In the genomic region with DNA sequence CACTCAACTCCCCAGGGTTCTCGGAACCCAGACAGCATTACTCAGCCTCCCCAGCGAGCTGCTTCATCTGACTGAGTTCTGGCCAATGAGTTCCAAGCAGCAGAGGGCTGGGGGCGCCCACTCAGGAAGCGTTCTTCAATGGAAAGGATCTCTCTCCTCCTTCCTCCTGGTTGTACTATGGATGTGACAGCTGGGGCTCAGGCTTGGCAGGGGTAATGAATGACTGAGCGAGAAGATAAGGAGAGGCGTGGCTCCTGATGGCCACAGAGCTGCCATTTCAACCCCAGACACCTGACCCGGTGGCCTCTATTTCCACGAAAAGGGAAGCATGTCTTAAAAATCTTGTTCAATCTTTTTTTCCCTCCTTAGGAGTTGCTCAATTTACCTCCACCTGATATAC, we compare ENCODE assay signal across 19 mouse cellular contexts. TPM values are rescaled to one million over a fixed set of nuclear protein-coding genes. Genes with fewer than 3 reads are reported as not detected.
DNase-seq lines count a peak whose midpoint lies in the region; ATAC-seq and TF ChIP-seq lines count a peak whose summit lies in the region.
"Had no signal": no experiment of that assay in that cellular context is flagged by ENCODE, and none has a peak within 500 bp of the region (broad histone marks: within the 10 kb centered on the region; RNA-seq: fewer than 3 reads in every experiment).

No protein-coding gene starts in this region.

- TF ChIP-seq EP300 in heart, adult 2 months (IDR thresholded peaks at IDR 0.05; ENCODE audit: insufficient read depth, low read depth, low read length) = no peak
- no peak for TF ChIP-seq EP300 in stomach, postnatal 0 days (optimal IDR thresholded peaks at IDR 0.05)

- no peaks in the 10 kb centered on the region for H3K79me2 ChIP-seq in heart, adult 2 months (replicated peaks; ENCODE audit: control insufficient read depth, insufficient read depth, low read length)

- TF ChIP-seq CTCF in heart, adult 2 months (IDR thresholded peaks at IDR 0.05) = no peak
- no peak for TF ChIP-seq CTCF in stomach, postnatal 0 days (IDR thresholded peaks at IDR 0.05; ENCODE audit: low read depth)

- ATAC-seq in heart, embryonic 11.5 days (replicated peaks; ENCODE audit: insufficient number of reproducible peaks, low FRiP score, low TSS enrichment) = no peak
- ATAC-seq in kidney, embryonic 16.5 days (ENCODE audit: low FRiP score, low TSS enrichment) = no peak
- peak; percentile 41; the same call in 1 of the 2 replicates for ATAC-seq in liver, embryonic 13.5 days (ENCODE audit: low read depth)
- ATAC-seq in stomach, postnatal 0 days (ENCODE audit: low FRiP score, low TSS enrichment) = no peak
- ATAC-seq: forebrain, embryonic 15.5 days had no signal

- H3K9ac ChIP-seq in heart, embryonic 11.5 days (ENCODE audit: low read depth, low read length) = no peak overlapping the region
- no peak overlapping the region for H3K9ac ChIP-seq in heart, adult 2 months (ENCODE audit: low read depth, low read length)
- no peak overlapping the region for H3K9ac ChIP-seq in kidney, embryonic 16.5 days (replicated peaks; ENCODE audit: low read length)
- peak overlapping the region; percentile 15; the same call in 1 of the 2 replicates for H3K9ac ChIP-seq in liver, embryonic 13.5 days
- no peak overlapping the region for H3K9ac ChIP-seq in stomach, postnatal 0 days (ENCODE audit: low read length)
- H3K9ac ChIP-seq: forebrain, embryonic 15.5 days; hindbrain, embryonic 12.5 days; lung, embryonic 14.5 days; neural tube, embryonic 12.5 days had no signal

- 39% methylated on average over 8 of the region's 8 CpGs for WGBS in heart, embryonic 11.5 days (ENCODE audit: insufficient replicate concordance)
- WGBS in heart, adult 2 months = 23% methylated on average over 8 of the region's 8 CpGs
- WGBS in kidney, embryonic 16.5 days = 56% methylated on average over 8 of the region's 8 CpGs
- 14% methylated on average over 8 of the region's 8 CpGs for WGBS in liver, embryonic 13.5 days (ENCODE audit: insufficient replicate concordance)
- 54% methylated on average over 8 of the region's 8 CpGs for WGBS in stomach, postnatal 0 days

- H3K4me3 ChIP-seq in heart, embryonic 11.5 days (ENCODE audit: low read depth, low read length) = no peak overlapping the region
- no peak overlapping the region for H3K4me3 ChIP-seq in heart, adult 2 months
- no peak overlapping the region for H3K4me3 ChIP-seq in kidney, embryonic 16.5 days (ENCODE audit: low read length)
- H3K4me3 ChIP-seq in liver, embryonic 13.5 days (replicated peaks) = peak overlapping the region; percentile 16; the same call in 1 of the 2 replicates
- no peak overlapping the region for H3K4me3 ChIP-seq in stomach, postnatal 0 days (ENCODE audit: low read depth, low read length)
- H3K4me3 ChIP-seq: embryonic facial prominence, embryonic 10.5 days; forebrain, embryonic 15.5 days; hindbrain, embryonic 12.5 days; layer of hippocampus, adult 2 months; neural tube, embryonic 12.5 days had no signal

- H3K9me3 ChIP-seq in heart, embryonic 11.5 days (replicated peaks; ENCODE audit: control insufficient read depth, low read length) = no peaks in the 10 kb centered on the region
- no peaks in the 10 kb centered on the region for H3K9me3 ChIP-seq in kidney, embryonic 16.5 days (ENCODE audit: low read length)
- no peaks in the 10 kb centered on the region for H3K9me3 ChIP-seq in liver, embryonic 13.5 days (replicated peaks)
- H3K9me3 ChIP-seq in stomach, postnatal 0 days (ENCODE audit: control insufficient read depth, low read length) = no peaks in the 10 kb centered on the region
- H3K9me3 ChIP-seq: embryonic facial prominence, embryonic 10.5 days; forebrain, embryonic 15.5 days; hindbrain, embryonic 12.5 days; neural tube, embryonic 12.5 days had no signal

- DNase-seq in heart, adult 2 months = no peak
- no peak for DNase-seq in kidney, adult 8-10 months
- DNase-seq in liver, embryonic 13.5 days = no peak
- no peak for DNase-seq in stomach, postnatal 0 days (ENCODE audit: low spot score)
- DNase-seq in gastrocnemius, postnatal 14 days = no peak
- no peak for DNase-seq in left cerebral cortex, postnatal 14 days (ENCODE audit: low spot score in 2 of 2)
- DNase-seq: adrenal gland, postnatal 10 days; lung, embryonic 14.5 days; lung, postnatal 4 days; thymus, postnatal 4 days had no signal

- 0 out of 2 replicates have a peak overlapping the region, but pooled peaks have one; percentile 11 for H3K4me2 ChIP-seq in heart, embryonic 11.5 days
- H3K4me2 ChIP-seq in kidney, embryonic 16.5 days (replicated peaks; ENCODE audit: low read depth, low read length) = no peak overlapping the region
- H3K4me2 ChIP-seq in liver, embryonic 13.5 days = peak overlapping the region; percentile 39
- no peak overlapping the region for H3K4me2 ChIP-seq in stomach, postnatal 0 days (replicated peaks; ENCODE audit: low read depth)
- H3K4me2 ChIP-seq: forebrain, embryonic 15.5 days; hindbrain, embryonic 12.5 days; lung, embryonic 14.5 days; midbrain, embryonic 11.5 days; neural tube, embryonic 12.5 days had no signal

- peaks cover 30% of the 10 kb centered on the region for H3K4me1 ChIP-seq in heart, embryonic 11.5 days (ENCODE audit: control insufficient read depth, insufficient read depth, low read length)
- no peaks in the 10 kb centered on the region for H3K4me1 ChIP-seq in heart, adult 2 months (ENCODE audit: control insufficient read depth, insufficient read depth, low read length)
- H3K4me1 ChIP-seq in kidney, embryonic 16.5 days (ENCODE audit: insufficient read depth, low read length) = peaks cover 64% of the 10 kb centered on the region
- H3K4me1 ChIP-seq in liver, embryonic 13.5 days (replicated peaks) = peaks cover 76% of the 10 kb centered on the region
- peaks cover 9% of the 10 kb centered on the region; the same call in 1 of the 2 replicates for H3K4me1 ChIP-seq in stomach, postnatal 0 days (replicated peaks; ENCODE audit: control insufficient read depth, insufficient read depth)
- H3K4me1 ChIP-seq: forebrain, embryonic 15.5 days had no signal

- TF ChIP-seq POLR2A in heart, adult 2 months (IDR thresholded peaks at IDR 0.05; ENCODE audit: insufficient read depth, low read depth, low read length) = no peak

- intact Hi-C loops in heart, adult 2 months (cut with DNase I) = no loop called here
- intact Hi-C loops in gastrocnemius, postnatal 14 days (cut with DNase I; ENCODE audit: low total_unique reads) = no loop called here
- intact Hi-C loops in left cerebral cortex, postnatal 14 days (cut with DNase I) = no loop called here

- H3K36me3 ChIP-seq in heart, embryonic 11.5 days (ENCODE audit: control insufficient read depth, insufficient read depth, low read length) = no peaks in the 10 kb centered on the region
- no peaks in the 10 kb centered on the region for H3K36me3 ChIP-seq in heart, adult 2 months (ENCODE audit: control insufficient read depth, insufficient read depth, low read length)
- H3K36me3 ChIP-seq in kidney, embryonic 16.5 days (ENCODE audit: insufficient read depth, low read length) = no peaks in the 10 kb centered on the region
- no peaks in the 10 kb centered on the region for H3K36me3 ChIP-seq in liver, embryonic 13.5 days
- H3K36me3 ChIP-seq in stomach, postnatal 0 days (ENCODE audit: control insufficient read depth, insufficient read depth, low read length) = no peaks in the 10 kb centered on the region
- H3K36me3 ChIP-seq: embryonic facial prominence, embryonic 10.5 days; forebrain, embryonic 15.5 days; hindbrain, embryonic 12.5 days; neural tube, embryonic 12.5 days had no signal

- no peaks in the 10 kb centered on the region for H3K27me3 ChIP-seq in heart, embryonic 11.5 days (ENCODE audit: control insufficient read depth, insufficient read depth, low read length)
- H3K27me3 ChIP-seq in heart, adult 2 months (ENCODE audit: control insufficient read depth, insufficient read depth, low read length) = no peaks in the 10 kb centered on the region
- no peaks in the 10 kb centered on the region for H3K27me3 ChIP-seq in kidney, embryonic 16.5 days (ENCODE audit: insufficient read depth, low read length)
- peaks cover 18% of the 10 kb centered on the region for H3K27me3 ChIP-seq in liver, embryonic 13.5 days
- H3K27me3 ChIP-seq in stomach, postnatal 0 days (ENCODE audit: control insufficient read depth, insufficient read depth, low read length) = no peaks in the 10 kb centered on the region
- H3K27me3 ChIP-seq: forebrain, embryonic 15.5 days; hindbrain, embryonic 12.5 days; neural tube, embryonic 12.5 days had no signal

- H3K27ac ChIP-seq in heart, embryonic 11.5 days (ENCODE audit: low read depth, low read length) = no peak overlapping the region
- no peak overlapping the region for H3K27ac ChIP-seq in heart, adult 2 months
- 0 out of 2 replicates have a peak overlapping the region, but pooled peaks have one; percentile 85 for H3K27ac ChIP-seq in kidney, embryonic 16.5 days (ENCODE audit: low read length)
- H3K27ac ChIP-seq in liver, embryonic 13.5 days = 0 out of 2 replicates have a peak overlapping the region, but pooled peaks have one; percentile 5
- H3K27ac ChIP-seq in stomach, postnatal 0 days (replicated peaks) = 0 out of 2 replicates have a peak overlapping the region, but pooled peaks have one; percentile 30
- H3K27ac ChIP-seq: embryonic facial prominence, embryonic 10.5 days; forebrain, embryonic 15.5 days; hindbrain, embryonic 12.5 days; layer of hippocampus, adult 2 months; neural tube, embryonic 12.5 days had no signal

RNA-seq across cellular contexts. Expression of gene Fhad1, which starts 33.5 kb away (rescaled TPM):
- 3.8 and 7.1 TPM in 2 replicates for polyA plus RNA-seq in heart, embryonic 11.5 days (2014; fragmentation: Nextera tagmentation; extraction: Ambion mirVana)
- total RNA-seq in heart, adult 2 months (2021) = under 1 TPM; 0.47 to 0.55 TPM
- polyA plus RNA-seq in heart, adult 2 months (2012; rRNA removed) = 0.47 and 0.53 TPM in 2 replicates
- 0.74 and 1.0 TPM in 2 replicates for polyA plus RNA-seq in kidney, embryonic 16.5 days (2015; fragmentation: Nextera tagmentation; extraction: Ambion mirVana)
- 0.32 and 0.41 TPM in 2 replicates for polyA plus RNA-seq in liver, embryonic 13.5 days (2015; fragmentation: Nextera tagmentation; extraction: Ambion mirVana)
- polyA plus RNA-seq in stomach, postnatal 0 days (2015; fragmentation: Nextera tagmentation; extraction: Ambion mirVana) = 4.9 and 6.0 TPM in 2 replicates
- total RNA-seq in gastrocnemius, postnatal 14 days (2021) = 1 to 10 TPM; 1.4 to 1.7 TPM
- total RNA-seq in left cerebral cortex, postnatal 14 days (2021) = 1 to 10 TPM; 2.7 to 2.9 TPM
- total RNA-seq: gastrocnemius, adult 18-20 months had no signal

RNA-seq across cellular contexts. Expression of gene Tmem51, which starts 35.7 kb away (rescaled TPM):
- polyA plus RNA-seq in heart, embryonic 11.5 days (2014; fragmentation: Nextera tagmentation; extraction: Ambion mirVana) = 21.9 and 23.4 TPM in 2 replicates
- total RNA-seq in heart, adult 2 months (2021) = 1 to 10 TPM; 5.5 to 6.0 TPM
- 9.9 and 13.1 TPM in 2 replicates for polyA plus RNA-seq in heart, adult 2 months (2012; rRNA removed)
- 41.6 and 42.7 TPM in 2 replicates for polyA plus RNA-seq in kidney, embryonic 16.5 days (2015; fragmentation: Nextera tagmentation; extraction: Ambion mirVana)
- 13.5 and 16.4 TPM in 2 replicates for polyA plus RNA-seq in liver, embryonic 13.5 days (2015; fragmentation: Nextera tagmentation; extraction: Ambion mirVana)
- 79.0 and 90.0 TPM in 2 replicates for polyA plus RNA-seq in stomach, postnatal 0 days (2015; fragmentation: Nextera tagmentation; extraction: Ambion mirVana)
- total RNA-seq in gastrocnemius, postnatal 14 days (2021) = 1 to 10 TPM; 2.5 to 2.8 TPM
- total RNA-seq in left cerebral cortex, postnatal 14 days (2021) = 1 to 10 TPM; 6.9 to 7.5 TPM

Comparison
In these comparisons a context has a peak if more than half of its experiments do, and no peak if none do; other contexts are left out.
1. H3K27ac ChIP-seq: peak in kidney, embryonic 16.5 days (single experiment), liver, embryonic 13.5 days (single experiment) and stomach, postnatal 0 days (single experiment); none in heart, embryonic 11.5 days (single experiment) and heart, adult 2 months (single experiment).
2. H3K4me2 ChIP-seq: peak in heart, embryonic 11.5 days (single experiment) and liver, embryonic 13.5 days (single experiment); none in kidney, embryonic 16.5 days (single experiment) and stomach, postnatal 0 days (single experiment).